Mouse (Mus musculus): Measurements from ENCODE around the gene Tmem88b. TPM values are rescaled to one million over a fixed set of nuclear protein-coding genes. Genes with fewer than 3 reads are reported as not detected.

The Tmem88b gene
- under 1 TPM; 0.79 to 0.84 TPM for total RNA-seq (2021)
- long read RNA-seq, experiment 1: 0 reads
- long read RNA-seq, experiment 2: 0 reads

DNA sequence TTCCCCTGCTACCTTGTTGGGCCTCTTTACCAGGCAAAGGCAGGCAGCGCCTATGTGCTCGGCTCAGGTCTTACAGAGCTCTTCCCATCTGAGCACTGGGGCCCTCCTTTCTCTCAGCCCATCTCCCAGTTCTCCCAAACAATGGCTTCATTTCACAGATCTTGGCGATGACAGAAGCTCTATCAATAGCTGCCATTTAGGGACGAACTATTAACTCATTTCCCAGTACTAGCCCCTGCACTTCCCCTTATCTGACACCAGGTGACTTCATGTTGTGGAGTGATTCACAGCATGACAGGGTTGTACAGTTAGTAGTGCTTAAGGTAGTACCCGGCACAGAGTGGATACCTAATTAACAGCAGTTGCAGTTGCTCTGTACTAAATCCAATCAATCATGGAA lies at the start of gene Tmem88b:
Gene Tmem88b, minus strand, starts transcription at position 56 of the 400 bp plus-strand sequence.
- DNase-seq (ENCODE audit: low spot score in 2 of 2): no peak

GRCm38 (mm10) chr4:155833836-155834235 lies 48.2 kb upstream of the Tmem88b start:
- DNase-seq (ENCODE audit: low spot score in 2 of 2): peak in 1 of 2 experiments; percentile 69

DNA sequence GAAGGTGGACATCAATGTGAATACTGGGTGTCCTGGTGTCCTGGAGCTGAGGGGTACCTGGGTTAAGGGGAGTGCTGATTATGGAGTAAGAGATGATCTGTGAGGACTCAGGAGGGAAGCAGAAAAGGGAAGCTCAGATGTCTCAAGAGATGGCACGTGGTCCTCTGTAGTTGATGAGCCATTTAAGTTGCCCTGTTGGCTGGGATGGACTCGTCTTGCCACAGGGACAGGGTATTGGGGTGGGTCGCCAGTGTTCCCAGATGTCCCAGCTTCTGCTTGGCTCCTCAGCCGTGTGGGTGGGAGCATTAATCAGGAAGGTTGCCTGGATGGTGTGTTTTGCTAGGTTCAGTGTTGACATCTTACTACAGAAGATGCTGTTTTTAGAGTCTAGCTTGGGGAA lies 47.6 kb upstream of the Tmem88b start:
- DNase-seq (ENCODE audit: low spot score in 2 of 2): no peak

GRCm38 (mm10) chr4:155832321-155832720 lies 46.6 kb upstream of the Tmem88b start:
- no peak for DNase-seq (ENCODE audit: low spot score in 2 of 2)

DNA sequence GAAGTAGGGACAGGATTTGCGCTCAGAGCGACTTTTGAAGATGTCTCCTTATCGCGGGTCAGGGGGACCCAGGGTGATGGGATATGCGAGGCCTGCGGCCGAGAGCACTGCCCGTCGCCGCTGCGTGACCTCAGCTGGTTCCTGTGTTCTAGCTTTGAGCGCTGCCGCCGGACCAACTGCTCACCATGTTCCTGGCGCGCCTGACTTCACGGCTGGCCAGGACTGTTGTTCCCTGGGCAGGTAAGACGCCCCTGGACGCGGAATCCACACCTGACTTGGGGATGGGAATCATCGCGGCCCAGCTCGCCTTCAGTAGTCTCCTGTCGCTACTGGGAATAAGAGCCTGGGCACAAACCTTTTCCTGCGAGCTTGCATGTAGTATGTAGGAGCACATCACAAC lies 46.2 kb upstream of the Tmem88b start:
- no peak for DNase-seq (ENCODE audit: low spot score in 2 of 2)

- peak; percentile 86 to 95 for DNase-seq (ENCODE audit: low spot score in 2 of 2)
Measured at GRCm38 (mm10) chr4:155831205-155831766, 45.6 kb upstream of the Tmem88b start, which contains the start of gene Aurkaip1. Aurkaip1 (plus strand) TSS chr4:155831272.

- DNase-seq (ENCODE audit: low spot score in 2 of 2): no peak
Measured at GRCm38 (mm10) chr4:155830596-155830995, 44.9 kb upstream of the Tmem88b start.

DNA sequence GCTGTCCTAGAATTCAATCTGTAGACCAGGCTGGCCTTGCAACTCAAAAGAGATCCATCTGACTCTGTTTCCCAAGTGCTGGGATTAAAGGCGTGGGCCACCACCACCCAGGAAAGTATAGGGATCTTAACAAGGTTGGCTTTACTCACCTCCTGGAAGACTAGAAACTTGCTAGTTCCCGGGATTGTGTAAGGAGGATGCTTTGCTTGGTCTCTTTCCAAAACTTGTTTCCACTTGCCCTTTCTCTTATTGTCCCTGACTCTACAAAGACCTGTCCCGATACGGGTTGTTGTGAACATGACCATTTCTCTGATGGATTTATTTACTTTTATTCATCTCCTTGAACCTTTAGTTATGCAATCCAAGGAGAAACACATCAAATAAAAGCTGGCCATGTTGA lies 44.2 kb upstream of the Tmem88b start:
- no peak for DNase-seq (ENCODE audit: low spot score in 2 of 2)

- no peak for DNase-seq (ENCODE audit: low spot score in 2 of 2)
Measured at GRCm38 (mm10) chr4:155823443-155823842, 37.8 kb upstream of the Tmem88b start.

GRCm38 (mm10) chr4:155821025-155821424 lies 35.4 kb upstream of the Tmem88b start:
- no peak for DNase-seq (ENCODE audit: low spot score in 2 of 2)

DNA sequence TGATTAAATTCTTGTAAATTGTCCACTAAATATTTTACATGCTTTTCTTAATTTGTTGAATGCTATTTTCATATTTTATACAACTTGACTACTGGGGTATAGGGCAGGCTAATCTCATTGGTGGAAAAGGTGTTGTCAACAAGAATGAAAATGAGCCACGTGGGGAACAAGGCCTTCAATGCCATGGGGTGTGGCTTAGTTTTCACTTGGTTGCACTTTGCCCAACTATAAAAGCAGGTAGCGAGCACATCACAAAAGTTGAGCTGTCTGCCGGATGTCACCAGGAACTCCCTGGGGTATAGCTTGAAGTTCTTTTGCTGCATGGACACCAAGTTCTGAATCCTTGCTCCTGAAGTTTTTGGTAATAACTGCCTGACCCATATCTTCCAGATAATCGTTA lies 31.9 kb upstream of the Tmem88b start:
- no peak for DNase-seq (ENCODE audit: low spot score in 2 of 2)

DNA sequence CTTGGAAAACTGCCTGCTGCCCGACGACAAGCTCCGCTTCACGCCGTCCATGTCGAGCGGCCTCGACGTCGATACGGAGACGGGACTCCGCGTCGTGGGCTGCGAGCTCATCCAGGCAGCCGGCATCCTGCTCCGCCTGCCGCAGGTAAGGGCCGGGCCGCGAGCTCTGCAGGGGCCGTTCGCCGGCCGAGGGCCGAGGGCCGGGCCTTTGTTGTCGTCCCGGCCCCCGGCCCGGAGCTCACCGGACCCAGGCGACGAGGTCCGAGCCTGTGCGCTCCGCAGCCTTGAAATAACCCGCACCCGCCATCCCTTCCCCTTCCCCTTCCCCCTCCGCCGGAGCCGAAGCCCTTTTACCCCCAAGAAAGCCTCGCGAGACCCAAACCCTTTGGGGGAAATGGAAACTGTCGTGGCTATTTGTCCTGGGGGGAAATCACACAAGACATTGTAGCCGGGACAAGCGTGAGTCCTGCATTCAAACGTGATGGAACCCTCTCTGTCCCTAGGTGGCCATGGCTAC lies 27.0 kb upstream of the Tmem88b start:
- DNase-seq (ENCODE audit: low spot score in 2 of 2): no peak

DNA sequence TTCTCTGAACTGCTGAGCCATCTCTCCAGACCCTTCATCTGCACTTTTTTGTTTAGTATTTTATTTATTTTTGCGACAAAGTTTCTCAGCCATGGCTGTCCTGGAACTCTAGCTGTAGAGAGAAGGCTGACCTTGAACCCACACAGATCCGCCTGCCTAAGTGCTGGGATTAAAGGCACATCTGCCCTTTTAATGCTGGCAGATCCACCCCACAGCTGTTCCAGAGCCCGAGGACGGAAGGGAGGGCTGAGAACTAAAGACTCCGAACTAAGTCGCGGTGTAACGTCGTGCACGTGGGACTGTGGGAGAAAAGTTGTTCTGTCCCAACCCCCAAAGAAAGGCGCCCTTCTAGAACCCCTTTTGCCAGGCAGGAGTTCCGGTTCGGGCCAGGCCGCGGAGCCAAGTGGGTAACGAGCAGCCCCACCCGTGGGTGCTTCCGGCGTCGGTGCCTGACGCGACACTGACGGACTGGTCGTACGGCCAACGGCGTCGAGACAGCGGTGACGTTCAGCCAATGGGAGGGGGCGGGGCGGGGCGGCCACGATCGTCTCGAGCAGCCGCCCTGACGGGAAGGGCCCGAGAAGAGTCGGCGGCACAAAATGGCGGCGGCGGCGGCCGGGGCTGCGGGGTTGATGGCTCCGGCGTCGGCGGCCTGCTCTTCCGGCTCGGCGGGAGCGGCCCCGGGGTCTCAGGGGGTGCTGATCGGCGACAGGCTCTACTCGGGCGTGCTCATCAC lies 26.4 kb upstream of the Tmem88b start, which contains the start of gene Ccnl2:
Gene Ccnl2, plus strand, starts transcription at position 561 of the 736 bp plus-strand sequence.
- DNase-seq (ENCODE audit: low spot score in 2 of 2): peak; percentile 82 to 91

DNA sequence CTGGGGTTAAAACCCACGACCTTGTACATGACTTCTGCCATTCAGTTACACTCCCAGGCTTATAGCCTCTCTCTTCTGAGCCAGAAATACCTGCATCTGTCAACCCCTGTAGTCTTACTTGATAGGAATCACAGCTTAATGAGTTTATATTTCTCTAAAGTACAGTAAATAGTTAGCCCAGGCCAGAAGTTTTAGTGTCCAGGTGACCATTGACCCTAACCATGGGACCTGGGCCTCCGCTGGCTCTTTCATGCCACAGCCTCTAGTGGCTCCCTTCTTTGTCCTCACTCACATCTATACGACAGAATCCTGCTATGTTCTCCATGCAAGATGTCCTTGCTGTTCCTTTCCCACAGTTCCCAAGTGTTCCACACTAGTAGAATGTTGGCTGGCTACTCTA lies 22.2 kb upstream of the Tmem88b start:
- no peak for DNase-seq (ENCODE audit: low spot score in 2 of 2)

- DNase-seq (ENCODE audit: low spot score in 2 of 2): peak; percentile 92
Measured at GRCm38 (mm10) chr4:155803340-155804041, 17.8 kb upstream of the Tmem88b start.

DNA sequence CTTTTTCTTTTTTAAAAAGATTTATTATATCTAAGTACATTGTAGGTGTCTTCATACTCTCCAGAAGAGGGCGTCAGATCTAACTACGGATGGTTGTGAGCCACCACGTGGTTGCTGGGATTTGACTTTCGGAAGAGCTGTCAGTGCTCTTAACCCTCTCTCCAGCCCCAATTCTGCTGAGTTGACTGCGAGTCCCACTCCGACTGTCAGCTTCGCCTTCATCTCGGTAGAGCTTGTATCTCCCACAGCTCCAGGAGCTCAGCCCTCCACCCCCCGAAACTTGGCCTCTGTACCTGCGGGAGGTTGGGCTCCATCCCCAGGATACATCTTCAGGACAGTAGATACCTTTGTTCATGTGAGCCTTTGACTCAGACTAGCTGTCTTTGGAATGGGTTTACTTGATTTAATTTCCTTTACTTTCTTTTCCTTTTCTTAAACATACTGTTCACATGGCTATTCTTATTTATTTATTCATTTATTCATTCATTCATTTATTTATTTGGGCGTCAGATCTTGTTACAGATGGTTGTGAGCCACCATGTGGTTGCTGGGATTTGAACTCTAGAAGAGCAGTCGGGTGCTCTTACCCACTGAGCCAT lies 17.2 kb upstream of the Tmem88b start, which contains the start of gene Mrpl20:
Gene Mrpl20, plus strand, starts transcription at position 138 of the 599 bp plus-strand sequence.
- no peak for DNase-seq (ENCODE audit: low spot score in 2 of 2)

GRCm38 (mm10) chr4:155802075-155802474 lies 16.4 kb upstream of the Tmem88b start:
- no peak for DNase-seq (ENCODE audit: low spot score in 2 of 2)

- DNase-seq (ENCODE audit: low spot score in 2 of 2): no peak
Measured at GRCm38 (mm10) chr4:155793730-155794129, 8.1 kb upstream of the Tmem88b start.

DNA sequence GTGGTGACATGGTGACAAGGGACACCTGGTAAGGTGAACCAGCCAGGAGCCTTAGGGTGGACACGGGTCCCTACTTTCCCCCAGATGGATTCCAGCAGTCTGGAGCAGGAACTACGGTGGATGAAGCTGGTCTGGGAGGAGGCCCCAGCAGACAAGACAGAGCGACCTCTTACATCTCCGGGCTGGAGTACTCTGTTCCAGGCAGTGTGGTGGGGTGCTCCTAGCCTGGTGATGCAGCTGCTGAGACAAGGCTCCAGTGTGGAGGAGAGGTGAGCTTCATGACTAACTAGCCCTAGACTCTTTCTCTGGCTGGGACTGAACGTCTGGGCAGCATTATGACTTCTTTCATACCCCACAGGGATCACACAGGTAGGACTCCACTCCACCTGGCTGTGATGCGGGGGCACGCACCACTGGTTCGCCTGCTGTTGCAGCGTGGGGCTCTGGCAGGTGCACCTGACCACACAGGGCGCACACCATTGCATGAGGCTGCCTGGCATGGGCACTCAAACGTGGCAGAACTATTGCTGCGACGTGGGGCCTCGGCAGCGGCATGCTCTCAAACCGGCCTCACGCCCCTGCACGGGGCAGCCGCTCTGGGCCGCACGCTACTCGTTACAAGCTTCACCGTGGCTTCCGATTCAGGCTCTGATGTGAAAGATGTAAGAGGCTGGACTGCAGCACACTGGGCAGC lies 5.7 kb upstream of the Tmem88b start:
- DNase-seq (ENCODE audit: low spot score in 2 of 2): no peak

DNA sequence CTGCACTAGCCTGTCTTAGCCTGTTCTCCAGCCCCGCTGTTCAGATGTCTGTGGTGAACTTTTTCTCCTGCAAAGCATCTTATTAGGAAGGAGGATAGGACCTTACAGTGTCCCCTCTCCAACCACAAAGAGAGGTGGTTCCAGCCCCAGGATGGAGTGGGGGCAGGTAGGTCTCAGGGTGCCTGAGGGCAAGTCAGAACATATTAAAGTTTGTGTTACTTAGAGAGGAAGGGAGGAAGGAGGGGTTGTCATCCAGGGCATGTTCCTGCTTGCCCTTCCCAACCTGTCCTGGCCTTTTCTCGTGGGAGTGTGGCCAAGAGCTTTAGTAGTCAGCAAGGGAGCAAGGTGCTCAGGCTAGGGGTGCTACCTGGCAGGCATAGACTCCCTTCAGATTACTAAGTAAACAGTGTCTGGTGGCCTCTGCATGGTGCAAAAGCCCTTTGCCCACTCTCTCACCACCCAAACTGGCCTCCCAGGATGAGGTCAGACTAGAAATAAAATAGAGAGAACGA lies 5.0 kb upstream of the Tmem88b start:
- DNase-seq (ENCODE audit: low spot score in 2 of 2): no peak

Measured in adrenal gland, postnatal 4 days (tissue).